In genomic region chr1:106428170-106428569, GRCm38 (mm10) we compare ENCODE assay signal across 9 mouse cellular contexts.
DNase-seq lines count a peak whose midpoint lies in the region; ATAC-seq lines count a peak whose summit lies in the region.
"Had no signal": no experiment of that assay in that cellular context is flagged by ENCODE, and none has a peak within 500 bp of the region (broad histone marks: within the 10 kb centered on the region; RNA-seq: fewer than 3 reads in every experiment).

No protein-coding gene starts in this region.

- 67% methylated on average over 8 of the region's 8 CpGs for WGBS in forebrain, embryonic 11.5 days
- WGBS in forebrain, embryonic 10.5 days, result 82% methylated on average over 8 of the region's 8 CpGs
- WGBS in neural tube, embryonic 14.5 days, result 30% methylated on average over 8 of the region's 8 CpGs
- 53% methylated on average over 8 of the region's 8 CpGs for WGBS in liver, embryonic 12.5 days (ENCODE audit: insufficient replicate concordance)

- H3K36me3 ChIP-seq in forebrain, embryonic 11.5 days (ENCODE audit: control insufficient read depth, insufficient read depth, low read length), result no peaks in the 10 kb centered on the region
- H3K36me3 ChIP-seq in forebrain, embryonic 10.5 days (replicated peaks), result no peaks in the 10 kb centered on the region
- no peaks in the 10 kb centered on the region for H3K36me3 ChIP-seq in neural tube, embryonic 14.5 days (ENCODE audit: control insufficient read depth, insufficient read depth, low read length)
- H3K36me3 ChIP-seq in liver, embryonic 12.5 days, result no peaks in the 10 kb centered on the region

- no peaks in the 10 kb centered on the region for H3K27me3 ChIP-seq in forebrain, embryonic 11.5 days (ENCODE audit: control insufficient read depth, insufficient read depth, low read length)
- no peaks in the 10 kb centered on the region for H3K27me3 ChIP-seq in forebrain, embryonic 10.5 days (ENCODE audit: poor library complexity, severe bottlenecking)
- H3K27me3 ChIP-seq in neural tube, embryonic 14.5 days (ENCODE audit: control insufficient read depth, insufficient read depth, low read length), result no peaks in the 10 kb centered on the region
- no peaks in the 10 kb centered on the region for H3K27me3 ChIP-seq in liver, embryonic 12.5 days (replicated peaks)

- no peaks in the 10 kb centered on the region for H3K4me1 ChIP-seq in forebrain, embryonic 11.5 days (replicated peaks; ENCODE audit: control insufficient read depth, insufficient read depth, low read length)
- peaks cover 5% of the 10 kb centered on the region; the same call in 1 of the 2 replicates for H3K4me1 ChIP-seq in forebrain, embryonic 10.5 days
- H3K4me1 ChIP-seq in neural tube, embryonic 14.5 days (ENCODE audit: control insufficient read depth, insufficient read depth, low read length), result no peaks in the 10 kb centered on the region
- H3K4me1 ChIP-seq in liver, embryonic 12.5 days, result no peaks in the 10 kb centered on the region

- no peak overlapping the region for H3K27ac ChIP-seq in forebrain, embryonic 11.5 days (ENCODE audit: low read depth, low read length)
- no peak overlapping the region for H3K27ac ChIP-seq in forebrain, embryonic 10.5 days
- no peak overlapping the region for H3K27ac ChIP-seq in neural tube, embryonic 14.5 days (ENCODE audit: low read depth, low read length)
- no peak overlapping the region for H3K27ac ChIP-seq in liver, embryonic 12.5 days

- H3K9ac ChIP-seq in forebrain, embryonic 11.5 days (ENCODE audit: low read length), result no peak overlapping the region
- no peak overlapping the region for H3K9ac ChIP-seq in neural tube, embryonic 14.5 days (replicated peaks; ENCODE audit: low read depth, low read length)
- H3K9ac ChIP-seq in liver, embryonic 12.5 days, result no peak overlapping the region

- no peak overlapping the region for H3K4me2 ChIP-seq in forebrain, embryonic 11.5 days (ENCODE audit: low read depth, low read length, severe bottlenecking)
- no peak overlapping the region for H3K4me2 ChIP-seq in neural tube, embryonic 14.5 days (ENCODE audit: low read depth, low read length)
- no peak overlapping the region for H3K4me2 ChIP-seq in liver, embryonic 12.5 days

- ATAC-seq in forebrain, embryonic 11.5 days (replicated peaks; ENCODE audit: low FRiP score), result 0 out of 2 replicates have a peak, but pooled peaks have one; percentile 36
- ATAC-seq in hematopoietic stem cell, adult 5-6 weeks (replicated peaks in 1 of 2; ENCODE audit: insufficient read depth in 1 of 2, low FRiP score in 2 of 2, low TSS enrichment in 1 of 2, low read depth in 1 of 2, poor library complexity in 2 of 2, severe bottlenecking in 2 of 2), result peak; percentile 33 to 52; a peak in 2 of 4 replicates
- ATAC-seq in neural tube, embryonic 14.5 days (ENCODE audit: low read depth), result peak; percentile 74
- ATAC-seq in liver, embryonic 12.5 days, result no peak
- no peak for ATAC-seq in megakaryocyte, adult 5-6 weeks (ENCODE audit: poor library complexity, severe bottlenecking)

- no peak for DNase-seq in forebrain, embryonic 11.5 days (ENCODE audit: low spot score)
- no peak for DNase-seq in forebrain, embryonic 10.5 days (ENCODE audit: extremely low spot score, low spot score)
- DNase-seq in Muller cell, postnatal 12 days (ENCODE audit: inconsistent ontology term), result peak; percentile 70
- DNase-seq in natural killer cell, adult 2 months (ENCODE audit: low spot score in 2 of 2), result no peak
- DNase-seq: lung, postnatal 4 days had no signal

- no peak overlapping the region for H3K4me3 ChIP-seq in forebrain, embryonic 11.5 days (ENCODE audit: low read depth, low read length)
- no peak overlapping the region for H3K4me3 ChIP-seq in forebrain, embryonic 10.5 days
- no peak overlapping the region for H3K4me3 ChIP-seq in neural tube, embryonic 14.5 days (ENCODE audit: low read depth, low read length)
- H3K4me3 ChIP-seq in liver, embryonic 12.5 days, result no peak overlapping the region

- no peaks in the 10 kb centered on the region for H3K9me3 ChIP-seq in forebrain, embryonic 11.5 days (ENCODE audit: control insufficient read depth, low read length)
- H3K9me3 ChIP-seq in forebrain, embryonic 10.5 days, result no peaks in the 10 kb centered on the region
- no peaks in the 10 kb centered on the region for H3K9me3 ChIP-seq in neural tube, embryonic 14.5 days (ENCODE audit: control insufficient read depth, low read length)
- H3K9me3 ChIP-seq in liver, embryonic 12.5 days (replicated peaks), result no peaks in the 10 kb centered on the region

Comparison
In these comparisons a context has a peak if more than half of its experiments do, and no peak if none do; other contexts are left out.
1. ATAC-seq: peak in forebrain, embryonic 11.5 days (single experiment), hematopoietic stem cell, adult 5-6 weeks (2 of 2) and neural tube, embryonic 14.5 days (single experiment); none in liver, embryonic 12.5 days (single experiment) and megakaryocyte, adult 5-6 weeks (single experiment).